ENCODE assay signal across 22 mouse cellular contexts in the genomic region with DNA sequence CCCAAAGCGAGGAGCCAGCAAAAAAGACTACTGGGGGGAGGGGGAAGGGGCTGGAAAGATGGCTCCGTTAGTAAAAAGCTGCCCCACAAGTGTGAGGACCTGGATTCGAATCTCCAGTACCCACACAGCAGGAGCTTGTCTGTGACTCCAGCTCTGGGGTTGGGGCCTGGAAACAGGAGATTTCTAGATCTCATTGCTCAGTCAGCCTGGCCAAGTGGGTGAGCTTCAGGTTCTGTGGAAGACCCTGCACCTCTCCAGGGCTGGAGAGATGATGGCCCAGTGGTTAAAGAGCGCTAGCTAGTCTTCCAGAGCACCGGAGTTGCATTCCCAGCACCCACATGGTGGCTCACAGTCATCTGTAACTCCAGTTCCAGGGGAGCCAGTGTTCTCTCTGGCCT. TPM values are rescaled to one million over a fixed set of nuclear protein-coding genes. Genes with fewer than 3 reads are reported as not detected.
DNase-seq lines count a peak whose midpoint lies in the region; ATAC-seq and TF ChIP-seq lines count a peak whose summit lies in the region.
"Had no signal": no experiment of that assay in that cellular context is flagged by ENCODE, and none has a peak within 500 bp of the region (broad histone marks: within the 10 kb centered on the region; RNA-seq: fewer than 3 reads in every experiment).

No protein-coding gene starts in this region.

- TF ChIP-seq POLR2A in spleen, adult 2 months (IDR thresholded peaks at IDR 0.05; ENCODE audit: low read depth, low read length) = no peak

- no peak for TF ChIP-seq CTCF in spleen, adult 2 months (IDR thresholded peaks at IDR 0.05; ENCODE audit: extremely low read depth, insufficient read depth, insufficient read length, insufficient replicate concordance)

- no peak for ATAC-seq in limb, embryonic 12.5 days (ENCODE audit: insufficient number of reproducible peaks, insufficient read depth, low FRiP score, low TSS enrichment, low read depth)
- ATAC-seq: forebrain, embryonic 13.5 days; intestine, embryonic 16.5 days had no signal

- peaks cover 17% of the 10 kb centered on the region for H3K4me1 ChIP-seq in limb, embryonic 12.5 days (replicated peaks)
- peaks cover 37% of the 10 kb centered on the region for H3K4me1 ChIP-seq in limb, embryonic 10.5 days
- no peaks in the 10 kb centered on the region for H3K4me1 ChIP-seq in spleen, adult 2 months (ENCODE audit: control insufficient read depth, insufficient read depth, insufficient read length)

- no peak overlapping the region for H3K9ac ChIP-seq in limb, embryonic 12.5 days (replicated peaks)
- H3K9ac ChIP-seq: forebrain, embryonic 13.5 days; hindbrain, embryonic 15.5 days; liver, embryonic 14.5 days; midbrain, embryonic 12.5 days; neural tube, embryonic 13.5 days had no signal

- peak; percentile 93 for DNase-seq in heart, adult 11 months
- DNase-seq in heart, postnatal 10 days = no peak
- DNase-seq in limb, embryonic 10.5 days (ENCODE audit: low spot score) = no peak
- DNase-seq in spleen, adult 2 months (ENCODE audit: low read depth in 1 of 2, low spot score in 2 of 2) = no peak
- DNase-seq in spleen, postnatal 36 days (ENCODE audit: low spot score in 2 of 2) = no peak
- no peak for DNase-seq in urinary bladder, postnatal 14 days (ENCODE audit: low spot score)
- no peak for DNase-seq in adipocyte (ENCODE audit: low spot score)
- DNase-seq: adrenal gland, postnatal 36 days; cerebellum, adult 11-12 months; cerebellum, postnatal 25 days; right cerebral cortex, adult 18-20 months; thymus, postnatal 25 days had no signal

- intact Hi-C loops in heart, postnatal 10 days (cut with DNase I) = no loop called here

- no peak overlapping the region for H3K4me2 ChIP-seq in limb, embryonic 12.5 days
- H3K4me2 ChIP-seq: forebrain, embryonic 13.5 days; hindbrain, embryonic 15.5 days; midbrain, embryonic 12.5 days; neural tube, embryonic 13.5 days had no signal

- H3K27me3 ChIP-seq in limb, embryonic 12.5 days = no peaks in the 10 kb centered on the region
- H3K27me3 ChIP-seq in limb, embryonic 10.5 days (ENCODE audit: low read depth, poor library complexity, severe bottlenecking) = 0 out of 2 replicates have a peak, but pooled peaks cover 4% of the 10 kb centered on the region
- H3K27me3 ChIP-seq in spleen, adult 2 months (ENCODE audit: control insufficient read depth, insufficient read depth, low read length) = no peaks in the 10 kb centered on the region
- H3K27me3 ChIP-seq: forebrain, embryonic 13.5 days; hindbrain, embryonic 15.5 days; midbrain, embryonic 12.5 days; neural tube, embryonic 13.5 days had no signal

- H3K36me3 ChIP-seq in limb, embryonic 12.5 days = no peaks in the 10 kb centered on the region
- H3K36me3 ChIP-seq in limb, embryonic 10.5 days = no peaks in the 10 kb centered on the region
- no peaks in the 10 kb centered on the region for H3K36me3 ChIP-seq in spleen, adult 2 months (ENCODE audit: control insufficient read depth, insufficient read depth, low read length)
- H3K36me3 ChIP-seq: heart, embryonic 10.5 days; hindbrain, embryonic 15.5 days; midbrain, embryonic 12.5 days; neural tube, embryonic 13.5 days had no signal

- peak overlapping the region; percentile 36; the same call in 1 of the 2 replicates for H3K27ac ChIP-seq in limb, embryonic 12.5 days
- no peak overlapping the region for H3K27ac ChIP-seq in limb, embryonic 10.5 days
- 0 out of 2 replicates have a peak overlapping the region, but pooled peaks have one; percentile 16 for H3K27ac ChIP-seq in spleen, adult 2 months (ENCODE audit: insufficient read depth, low read length)
- H3K27ac ChIP-seq: forebrain, embryonic 13.5 days; heart, embryonic 10.5 days; hindbrain, embryonic 15.5 days; kidney, postnatal 0 days; liver, embryonic 14.5 days; midbrain, embryonic 12.5 days; neural tube, embryonic 13.5 days had no signal

- no peak overlapping the region for H3K4me3 ChIP-seq in limb, embryonic 12.5 days (replicated peaks)
- no peak overlapping the region for H3K4me3 ChIP-seq in limb, embryonic 10.5 days
- H3K4me3 ChIP-seq in spleen, adult 2 months (ENCODE audit: extremely low read depth, insufficient read depth, insufficient read length) = no peak overlapping the region
- H3K4me3 ChIP-seq: erythroblast, embryonic 14.5 days; forebrain, embryonic 13.5 days; hindbrain, embryonic 15.5 days; midbrain, embryonic 12.5 days; neural tube, embryonic 13.5 days had no signal

- 74% methylated on average over 5 of the region's 5 CpGs for WGBS in limb, embryonic 12.5 days
- WGBS in limb, embryonic 10.5 days = 81% methylated on average over 5 of the region's 5 CpGs
- 84% methylated on average over 5 of the region's 5 CpGs for WGBS in spleen, adult 2 months

- no peaks in the 10 kb centered on the region for H3K9me3 ChIP-seq in limb, embryonic 12.5 days
- no peaks in the 10 kb centered on the region for H3K9me3 ChIP-seq in limb, embryonic 10.5 days (replicated peaks)
- H3K9me3 ChIP-seq: forebrain, embryonic 13.5 days; heart, embryonic 10.5 days; hindbrain, embryonic 15.5 days; midbrain, embryonic 12.5 days; neural tube, embryonic 13.5 days had no signal

RNA-seq across cellular contexts. Expression of a gene that starts 25.6 kb away (rescaled TPM):
- total RNA-seq in heart, postnatal 10 days (2021) = 1 to 10 TPM; 3.8 to 4.3 TPM
- 4.2 and 4.7 TPM in 2 replicates for polyA plus RNA-seq in limb, embryonic 12.5 days (2016; fragmentation: Nextera tagmentation; extraction: Ambion mirVana)
- 2.8 TPM in 2 replicates for polyA plus RNA-seq in limb, embryonic 10.5 days (2016; fragmentation: Nextera tagmentation; extraction: Ambion mirVana)
- polyA plus RNA-seq in spleen, adult 2 months (2012; rRNA removed) = 49.6 and 57.7 TPM in 2 replicates
